Mouse (Mus musculus) lung, postnatal 0 days (tissue): ENCODE measurements at regions not wholly inside any gene's neighbourhood (a gene's known extent, or its start where the extent isn't known, plus 50 kb on each side); places are given as distances from the start of the nearest gene placed in this dataset.

ENCODE experiments used
- ATAC-seq: fragments of 200-750 bp; cut with Nextera tagmentation; 2 replicates; pipeline ENCODE4 v1.8.0; 2017; ENCODE audit warnings: moderate library complexity
- DNase-seq: peaks from one replicate; pipeline ENCODE4 v3.0.0-alpha.2; 2016; ENCODE audit warnings: low spot score
- H3K27ac ChIP-seq: fragments of 300-500 bp; sonication (generic); 2 replicates; pipeline ENCODE4 v1.5.1; 2014; ENCODE audit warnings: antibody characterized with exemption, mild to moderate bottlenecking, low read length, mixed read lengths
- H3K27me3 ChIP-seq: fragments of 300-500 bp; sonication (generic); replicated peaks from 2 replicates; pipeline ENCODE4 v1.6.1; 2014; ENCODE audit warnings: low read length, mixed read lengths; ENCODE audit not compliant: insufficient read depth
- H3K36me3 ChIP-seq: fragments of 300-500 bp; sonication (generic); 2 replicates; pipeline ENCODE4 v1.6.1; 2014; ENCODE audit warnings: low read length, mixed read lengths; ENCODE audit not compliant: insufficient read depth
- H3K4me1 ChIP-seq: fragments of 300-500 bp; sonication (generic); 2 replicates; pipeline ENCODE4 v1.6.1; 2014; ENCODE audit warnings: antibody characterized with exemption, low read depth, low read length, mixed read lengths; ENCODE audit not compliant: insufficient read depth
- H3K4me2 ChIP-seq: fragments of 300-500 bp; sonication (generic); replicated peaks from 2 replicates; pipeline ENCODE4 v1.6.1; 2014; ENCODE audit warnings: low read depth, mild to moderate bottlenecking, low read length, moderate library complexity, mixed read lengths
- H3K4me3 ChIP-seq: fragments of 300-500 bp; sonication (generic); 2 replicates; pipeline ENCODE4 v1.5.1; 2014; ENCODE audit warnings: low read depth, low read length
- H3K9ac ChIP-seq: fragments of 300-500 bp; sonication (generic); replicated peaks from 2 replicates; pipeline ENCODE4 v1.6.1; 2014; ENCODE audit warnings: low read depth, mild to moderate bottlenecking
- H3K9me3 ChIP-seq: fragments of 300-500 bp; sonication (generic); 2 replicates; pipeline ENCODE4 v1.6.1; 2016; ENCODE audit warnings: low read length, mixed read lengths
- CTCF ChIP-seq: IDR thresholded peaks from 2 replicates; pipeline ENCODE4 v1.5.1; 2016; ENCODE audit warnings: antibody characterized with exemption, mild to moderate bottlenecking
- EP300 ChIP-seq: IDR thresholded peaks from 2 replicates; pipeline ENCODE4 v1.6.1; 2016; ENCODE audit warnings: antibody characterized with exemption, mild to moderate bottlenecking, control low read depth
- WGBS: fragments of 180-500 bp; shearing (Covaris S2); extraction: QIAGEN DNeasy Blood & Tissue Kit; methylation state at CpG from one replicate; pipeline ENCODE4 v1.1.7; 2014; 5-methylcytosine and 5-hydroxymethylcytosine counted together

GRCm38 (mm10) chr7:87195647-87196046, 50.2 kb upstream of the Nox4 start:
- no peak overlapping the region for H3K4me2 ChIP-seq
- H3K27me3 ChIP-seq: no peaks in the 10 kb centered on the region
- no peak overlapping the region for H3K9ac ChIP-seq
- ATAC-seq: no peak
- no peak for DNase-seq
- no peaks in the 10 kb centered on the region for H3K4me1 ChIP-seq
- no peak overlapping the region for H3K4me3 ChIP-seq
- TF ChIP-seq EP300 (no peak), CTCF (no peak)
- H3K36me3 ChIP-seq: no peaks in the 10 kb centered on the region
- 19% methylated on average over 1 of the region's 1 CpGs for WGBS
- no peak overlapping the region for H3K27ac ChIP-seq
- no peaks in the 10 kb centered on the region for H3K9me3 ChIP-seq
